Mouse (Mus musculus) heart, postnatal 0 days (tissue): Measurements from ENCODE around the gene Gm20532. TPM values are rescaled to one million over a fixed set of nuclear protein-coding genes. Genes with fewer than 3 reads are reported as not detected.

Experiments
- ATAC-seq: fragments of 200-750 bp; cut with Nextera tagmentation; 2 replicates; pipeline ENCODE4 v1.8.0; 2017; ENCODE audit warnings: low read depth, moderate number of reproducible peaks, moderate library complexity; ENCODE audit not compliant: insufficient read depth
- DNase-seq: peaks from one replicate; pipeline ENCODE4 v3.0.0-alpha.2; 2016; ENCODE audit warnings: low spot score
- H3K27ac ChIP-seq: fragments of 300-500 bp; sonication (generic); 2 replicates; pipeline ENCODE4 v1.5.1; 2014; ENCODE audit warnings: low read depth, mild to moderate bottlenecking
- H3K27me3 ChIP-seq: fragments of 300-500 bp; sonication (generic); 2 replicates; pipeline ENCODE4 v1.6.1; 2014; ENCODE audit warnings: low read length, mixed read lengths; ENCODE audit not compliant: control insufficient read depth, insufficient read depth
- H3K36me3 ChIP-seq: fragments of 300-500 bp; sonication (generic); replicated peaks from 2 replicates; pipeline ENCODE4 v1.6.1; 2014; ENCODE audit warnings: low read length, mixed read lengths; ENCODE audit not compliant: control insufficient read depth, insufficient read depth
- H3K4me1 ChIP-seq: fragments of 300-500 bp; sonication (generic); 2 replicates; pipeline ENCODE4 v1.6.1; 2014; ENCODE audit warnings: antibody characterized with exemption; ENCODE audit not compliant: control insufficient read depth, insufficient read depth
- H3K4me2 ChIP-seq: fragments of 300-500 bp; sonication (generic); 2 replicates; pipeline ENCODE4 v1.6.1; 2014; ENCODE audit warnings: low read depth, mild to moderate bottlenecking, low read length, moderate library complexity
- H3K4me3 ChIP-seq: fragments of 300-500 bp; sonication (generic); 2 replicates; pipeline ENCODE4 v1.5.1; 2014; ENCODE audit warnings: low read depth, low read length
- H3K9ac ChIP-seq: fragments of 300-500 bp; sonication (generic); replicated peaks from 2 replicates; pipeline ENCODE4 v1.6.1; 2014; ENCODE audit warnings: low read depth, low read length, mixed read lengths
- H3K9me3 ChIP-seq: fragments of 300-500 bp; sonication (generic); replicated peaks from 2 replicates; pipeline ENCODE4 v1.6.1; 2016; ENCODE audit warnings: low read length; ENCODE audit not compliant: control insufficient read depth
- CTCF ChIP-seq: IDR thresholded peaks from 2 replicates; pipeline ENCODE4 v1.5.1; 2016; ENCODE audit warnings: antibody characterized with exemption, control low read depth, low read depth
- EP300 ChIP-seq: IDR thresholded peaks from 2 replicates; pipeline ENCODE4 v1.6.1; 2016; ENCODE audit warnings: antibody characterized with exemption, low read depth
- WGBS: fragments of 180-500 bp; shearing (Covaris S2); extraction: QIAGEN DNeasy Blood & Tissue Kit; methylation state at CpG from one replicate; pipeline ENCODE4 v1.1.7; 2014; 5-methylcytosine and 5-hydroxymethylcytosine counted together
- polyA plus RNA-seq: library from polyadenylated mRNA; unstranded; fragments of >200 nt; fragmentation: Nextera tagmentation; extraction: Ambion mirVana; gene quantifications from 2 replicates; pipeline ENCODE4 v1.2.1, GENCODE M21; 2015
- total RNA-seq: library from RNA; depleted of rRNA; stranded (reverse); fragments of >200 nt; gene quantifications from 2 replicates; pipeline ENCODE4 v1.2.3, GENCODE M21; 2014; ENCODE audit warnings: low replicate concordance

The Gm20532 gene
- total and polyA plus RNA-seq, 2 experiments from 2014 or later, result not detected

- H3K4me3 ChIP-seq, result no peak overlapping the region
These were observed 51.0 kb downstream of the Gm20532 start for GRCm38 (mm10) chr2:26637316-26637932.

DNA sequence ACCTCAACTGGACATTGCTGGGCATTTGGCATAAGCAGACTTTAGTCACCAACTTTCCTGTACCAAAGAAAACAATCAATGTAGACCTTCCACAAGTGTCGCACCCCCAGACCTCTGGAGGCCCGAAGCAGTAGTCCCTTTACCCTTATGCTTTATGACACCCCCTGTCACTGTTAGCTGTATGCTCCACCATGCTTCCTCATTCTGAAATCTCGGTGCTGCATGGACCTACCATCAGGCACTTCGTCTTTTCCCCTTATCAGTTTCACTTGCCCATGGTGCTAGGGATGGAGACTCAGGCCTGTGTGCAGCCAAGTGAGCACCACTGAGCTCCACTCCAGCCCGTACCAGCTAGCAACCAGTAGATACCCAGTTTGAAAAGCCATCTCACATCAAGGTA is 51.6 kb downstream of the Gm20532 start:
- 0 out of 2 replicates have a peak overlapping the region, but pooled peaks have one; percentile 73 for H3K4me2 ChIP-seq

More at GRCm38 (mm10) chr2:26637316-26637932, 51.0 kb downstream of the Gm20532 start:
- peaks cover 29% of the 10 kb centered on the region for H3K36me3 ChIP-seq
- ATAC-seq (no peak), DNase-seq (no peak)
- 73% methylated on average over 4 of the region's 4 CpGs for WGBS
- H3K4me2 ChIP-seq, result no peak overlapping the region
- TF ChIP-seq EP300, result no peak
- no peak for TF ChIP-seq CTCF
- no peaks in the 10 kb centered on the region for H3K27me3 ChIP-seq
- H3K9me3 ChIP-seq, result no peaks in the 10 kb centered on the region
- peaks cover 15% of the 10 kb centered on the region for H3K4me1 ChIP-seq
- no peak overlapping the region for H3K9ac ChIP-seq
- H3K27ac ChIP-seq, result no peak overlapping the region

DNA sequence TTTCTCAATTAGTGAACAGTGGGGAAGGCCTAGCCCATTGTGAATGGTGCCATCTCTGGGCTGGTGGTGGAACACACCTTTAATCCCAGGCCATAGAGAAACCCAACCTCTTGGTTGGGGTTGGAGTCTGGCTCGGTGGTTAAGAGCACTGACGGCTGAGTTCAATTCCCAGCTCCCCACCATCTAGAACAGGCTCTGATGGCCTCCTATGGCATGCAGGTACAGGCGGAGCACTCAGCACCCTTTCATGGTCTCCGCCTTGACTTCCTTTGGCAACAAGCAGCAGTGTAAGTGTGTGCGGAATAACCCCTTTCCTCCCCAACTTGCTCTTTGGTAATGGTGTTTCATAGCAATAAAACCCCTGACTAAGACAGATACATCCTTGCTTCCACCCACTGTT is 52.1 kb downstream of the Gm20532 start:
- Histone ChIP-seq H3K9ac (no peak overlapping the region), H3K27ac (no peak overlapping the region), H3K4me1 (peaks cover 15% of the 10 kb centered on the region), H3K9me3 (no peaks in the 10 kb centered on the region), H3K4me2 (peak overlapping the region; percentile 73), H3K36me3 (peaks cover 29% of the 10 kb centered on the region), H3K27me3 (no peaks in the 10 kb centered on the region), H3K4me3 (peak overlapping the region; percentile 86)
- no peak for TF ChIP-seq CTCF
- no peak for TF ChIP-seq EP300
- 61% methylated on average over 5 of the region's 5 CpGs for WGBS
- no peak for ATAC-seq
- DNase-seq, result no peak

More for the DNA sequence above, 51.6 kb downstream of the Gm20532 start:
- WGBS, result 72% methylated on average over 5 of the region's 5 CpGs
- Histone ChIP-seq H3K4me1 (peaks cover 15% of the 10 kb centered on the region), H3K36me3 (peaks cover 29% of the 10 kb centered on the region), H3K27ac (no peak overlapping the region), H3K9ac (no peak overlapping the region), H3K4me3 (no peak overlapping the region), H3K9me3 (no peaks in the 10 kb centered on the region), H3K27me3 (no peaks in the 10 kb centered on the region)
- ATAC-seq (no peak), DNase-seq (no peak)
- no peak for TF ChIP-seq CTCF
- TF ChIP-seq EP300, result no peak

DNA sequence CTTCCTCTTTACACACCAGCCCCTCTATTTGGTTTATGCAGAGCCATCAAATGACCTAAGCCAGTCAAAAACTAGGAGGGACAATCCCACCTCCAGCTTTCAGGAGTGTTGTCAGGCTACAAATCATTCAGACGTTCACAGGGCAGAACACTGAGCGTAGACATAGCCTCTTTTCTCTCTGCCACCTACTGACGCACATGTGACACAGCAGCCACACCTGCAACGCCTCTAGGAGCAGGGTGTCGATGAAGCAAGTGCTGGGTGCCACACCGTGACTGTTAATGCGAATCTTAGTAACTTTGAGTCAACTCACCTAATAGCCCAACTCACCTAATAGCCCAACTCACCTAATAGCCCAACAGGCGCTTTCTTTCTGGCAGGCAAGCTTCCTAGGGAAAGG is 52.6 kb downstream of the Gm20532 start:
- Histone ChIP-seq H3K4me2 (peak overlapping the region; percentile 73), H3K4me1 (peaks cover 15% of the 10 kb centered on the region), H3K9ac (peak overlapping the region; percentile 83; the same call in 1 of the 2 replicates), H3K27me3 (no peaks in the 10 kb centered on the region), H3K4me3 (peak overlapping the region; percentile 86), H3K9me3 (no peaks in the 10 kb centered on the region), H3K27ac (no peak overlapping the region), H3K36me3 (peaks cover 29% of the 10 kb centered on the region)
- peak; percentile 44 for DNase-seq
- 6% methylated on average over 8 of the region's 8 CpGs for WGBS
- TF ChIP-seq CTCF (peak; percentile 59), EP300 (no peak)
- ATAC-seq, result peak; percentile 33; the same call in 1 of the 2 replicates

GRCm38 (mm10) chr2:26639838-26640830 is 53.7 kb downstream of the Gm20532 start:
- Histone ChIP-seq H3K9ac (peak overlapping the region; percentile 83), H3K9me3 (no peaks in the 10 kb centered on the region), H3K4me3 (peak overlapping the region; percentile 86), H3K27me3 (no peaks in the 10 kb centered on the region), H3K4me2 (peak overlapping the region; percentile 73), H3K27ac (peak overlapping the region; percentile 80), H3K36me3 (peaks cover 29% of the 10 kb centered on the region), H3K4me1 (peaks cover 19% of the 10 kb centered on the region)
- ATAC-seq (peak; percentile 85), DNase-seq (peak; percentile 90)
- 5% methylated on average over 49 of the region's 49 CpGs for WGBS
- peak; percentile 57; the same call in 1 of the 2 replicates for TF ChIP-seq EP300
- TF ChIP-seq CTCF, result peak; percentile 93
